Mouse (Mus musculus): ENCODE measurements around the gene Rufy3. TPM values are rescaled to one million over a fixed set of nuclear protein-coding genes. Genes with fewer than 3 reads are reported as not detected.

Gene Rufy3
- polyA plus RNA-seq, 1 experiment = 4.6 TPM

DNA sequence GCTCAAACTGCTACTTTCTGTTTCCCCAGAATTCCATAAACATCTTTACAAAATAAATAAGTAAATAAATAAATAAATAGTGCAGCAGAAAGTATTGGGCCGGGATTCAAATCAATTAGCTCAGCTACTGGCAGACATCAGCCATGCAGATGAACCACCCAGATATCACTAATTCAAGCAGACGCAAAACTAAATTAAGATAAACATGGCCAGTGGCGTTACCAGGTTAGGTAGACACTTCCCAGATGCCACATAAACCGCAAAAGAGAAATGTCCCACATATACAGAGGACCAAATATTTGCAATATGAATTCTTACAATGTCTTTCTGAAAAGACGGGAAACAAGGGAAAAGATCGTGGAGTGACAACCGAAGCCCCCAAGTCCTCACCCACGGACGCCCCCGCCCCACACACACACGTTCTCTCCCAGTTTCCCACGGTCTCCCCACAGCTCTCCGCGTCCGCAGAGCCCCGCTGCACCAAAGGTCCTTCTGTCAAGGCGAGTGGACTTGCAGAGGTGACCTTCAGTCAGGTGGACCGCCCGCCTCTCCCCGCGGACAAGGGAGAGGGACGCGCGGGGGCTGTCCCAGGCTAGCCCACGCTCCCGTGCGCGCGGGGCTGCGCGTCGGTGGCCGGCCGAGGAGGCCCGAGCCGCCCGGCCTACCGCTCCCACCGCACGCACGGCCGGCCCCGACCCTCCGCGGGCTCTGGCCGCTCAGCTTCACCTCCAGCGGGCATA lies 110.0 kb downstream of the Rufy3 start:
- no peak for DNase-seq
- TF ChIP-seq CTCF (IDR thresholded peaks at IDR 0.05; ENCODE audit: insufficient read depth, low read length) = no peak
- TF ChIP-seq POLR2A (IDR thresholded peaks at IDR 0.05; ENCODE audit: borderline replicate concordance, extremely low read depth, low read depth, low read length) = no peak
- Histone ChIP-seq H3K4me3 (replicated peaks; ENCODE audit: extremely low read depth, low read depth, low read length) (peak overlapping the region; percentile 82), H3K4me1 (ENCODE audit: control insufficient read depth, insufficient read depth, low read length) (peaks cover 7% of the 10 kb centered on the region; the same call in 1 of the 2 replicates)
- under 1% methylated on average over 43 of the region's 47 CpGs for WGBS

DNA sequence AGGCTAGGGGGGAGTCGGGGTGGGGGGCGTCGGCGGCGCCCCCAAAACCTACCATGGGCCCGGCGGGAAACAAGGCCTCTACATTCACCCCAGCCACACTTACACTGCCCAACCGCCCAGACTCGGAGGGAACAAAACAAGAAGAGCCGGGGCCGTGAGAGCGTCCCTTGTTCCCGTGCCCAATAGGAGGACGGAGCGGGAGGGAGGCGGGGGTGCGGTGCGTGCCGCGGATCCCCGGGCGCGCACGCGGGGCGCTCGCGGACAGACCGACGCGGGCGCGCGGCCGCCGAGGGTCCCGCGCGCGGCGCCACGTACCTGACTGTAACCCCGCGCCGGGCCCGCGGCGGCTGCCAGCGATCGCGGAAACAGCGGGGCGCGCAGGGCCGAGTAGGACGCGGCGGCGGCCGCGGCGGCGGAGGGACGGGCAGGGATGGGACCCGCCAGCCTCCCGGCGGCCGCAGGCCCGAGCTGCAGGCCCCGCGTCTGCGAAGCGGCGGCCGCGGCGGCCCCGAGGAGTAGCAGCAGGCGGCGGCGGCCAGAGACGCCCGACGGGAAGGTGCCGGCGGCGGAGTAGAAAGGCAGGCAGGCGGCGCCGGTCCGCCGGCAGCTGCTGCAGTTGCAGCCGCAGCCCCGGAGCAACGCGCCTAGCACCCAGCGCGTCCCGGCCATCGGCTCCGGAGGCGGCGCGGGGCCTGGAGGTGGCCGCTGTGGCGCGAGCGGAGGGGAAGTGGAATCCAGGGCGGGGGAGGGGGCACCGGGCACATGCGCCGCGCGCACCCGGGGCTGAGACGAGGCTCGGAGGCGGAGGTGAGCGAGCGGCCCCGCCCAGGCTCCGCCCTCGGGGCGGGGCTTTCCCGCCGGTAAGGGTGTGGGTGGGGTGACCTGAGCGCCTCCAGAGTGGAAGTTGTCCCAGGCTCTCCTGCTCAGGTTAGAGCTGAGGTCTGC lies 110.9 kb downstream of the Rufy3 start, which contains the start of gene Grsf1:
Gene Grsf1, minus strand, starts transcription at position 729 of the 945 bp plus-strand sequence.
- Histone ChIP-seq H3K4me3 (replicated peaks; ENCODE audit: extremely low read depth, low read depth, low read length) (peak within 1 kb of the TSS; percentile 82), H3K4me1 (ENCODE audit: control insufficient read depth, insufficient read depth, low read length) (peaks cover 7% of the 10 kb centered on the region; the same call in 1 of the 2 replicates)
- under 1% methylated on average over 112 of the region's 127 CpGs for WGBS
- TF ChIP-seq POLR2A (IDR thresholded peaks at IDR 0.05; ENCODE audit: borderline replicate concordance, extremely low read depth, low read depth, low read length) = 0 out of 2 replicates have a peak, but pooled peaks have one; percentile 28
- TF ChIP-seq CTCF (IDR thresholded peaks at IDR 0.05; ENCODE audit: insufficient read depth, low read length) = no peak
- DNase-seq = peak; percentile 90

DNA sequence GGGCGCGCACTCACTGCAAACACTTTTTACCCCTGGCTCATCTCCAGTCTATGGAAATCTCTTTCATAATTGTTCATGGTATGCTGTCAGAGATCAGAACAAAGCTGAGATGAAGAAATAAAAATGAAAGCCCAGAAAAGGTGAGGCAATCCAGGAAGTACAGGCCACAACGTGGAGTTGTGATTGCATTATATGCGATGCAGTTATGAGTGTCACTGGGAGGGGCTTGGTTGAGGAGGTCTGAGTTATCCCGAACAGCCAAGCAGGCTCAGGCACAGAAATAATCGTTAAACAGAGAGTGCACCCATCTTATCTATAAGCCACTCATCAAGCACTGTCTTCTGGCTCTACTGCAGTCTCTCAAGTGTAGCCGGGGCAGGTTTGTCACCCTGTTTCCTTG lies 114.1 kb downstream of the Rufy3 start:
- no peak overlapping the region for H3K4me3 ChIP-seq (replicated peaks; ENCODE audit: extremely low read depth, low read depth, low read length)
- TF ChIP-seq CTCF (IDR thresholded peaks at IDR 0.05; ENCODE audit: insufficient read depth, low read length) = no peak
- no peak for TF ChIP-seq POLR2A (IDR thresholded peaks at IDR 0.05; ENCODE audit: borderline replicate concordance, extremely low read depth, low read depth, low read length)
- peaks cover 7% of the 10 kb centered on the region; the same call in 1 of the 2 replicates for H3K4me1 ChIP-seq (ENCODE audit: control insufficient read depth, insufficient read depth, low read length)
- WGBS = 32% methylated on average over 7 of the region's 7 CpGs
- DNase-seq = no peak

DNA sequence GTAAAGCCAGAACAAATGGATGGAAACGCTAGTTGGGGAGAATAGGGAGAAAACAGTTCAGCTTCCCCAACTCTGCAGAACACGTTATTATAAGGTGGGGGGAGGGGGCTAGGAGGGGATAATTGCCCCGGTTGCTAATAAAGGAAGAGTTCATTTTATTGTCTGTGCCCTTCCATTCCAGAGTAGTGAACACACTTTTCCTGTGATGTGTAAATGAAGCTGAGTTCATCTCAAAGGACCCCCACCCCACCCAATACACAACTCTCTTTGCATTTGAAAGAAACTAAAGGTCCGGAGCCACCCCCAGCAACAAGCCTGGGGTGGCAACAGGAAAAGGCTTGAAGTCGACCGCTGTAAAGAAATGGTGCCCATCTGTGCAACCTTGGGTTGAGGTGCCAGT lies 114.5 kb downstream of the Rufy3 start:
- no peak for DNase-seq
- TF ChIP-seq CTCF (IDR thresholded peaks at IDR 0.05; ENCODE audit: insufficient read depth, low read length) = no peak
- TF ChIP-seq POLR2A (IDR thresholded peaks at IDR 0.05; ENCODE audit: borderline replicate concordance, extremely low read depth, low read depth, low read length) = no peak
- Histone ChIP-seq H3K4me3 (replicated peaks; ENCODE audit: extremely low read depth, low read depth, low read length) (no peak overlapping the region), H3K4me1 (ENCODE audit: control insufficient read depth, insufficient read depth, low read length) (peaks cover 6% of the 10 kb centered on the region; the same call in 1 of the 2 replicates)
- WGBS = 30% methylated on average over 6 of the region's 6 CpGs

DNA sequence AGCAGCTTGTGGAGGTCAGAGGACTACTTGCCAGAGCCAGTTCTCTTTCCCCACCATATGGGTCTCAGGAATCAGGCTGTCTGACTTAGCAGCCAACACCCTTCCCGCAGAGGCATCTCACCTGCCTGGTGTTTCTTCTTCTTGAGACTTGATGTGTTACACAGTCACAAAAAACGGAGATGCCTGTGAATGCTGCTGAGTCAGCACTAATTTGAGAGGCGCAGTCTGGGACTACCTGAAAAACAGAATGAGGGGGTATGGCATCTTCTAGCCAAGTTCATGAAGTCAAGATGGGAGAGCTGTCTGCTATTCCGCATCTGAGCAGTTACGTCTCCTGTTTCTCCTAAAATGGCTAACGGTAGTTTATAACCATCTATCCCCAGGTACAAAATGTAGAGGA lies 115.7 kb downstream of the Rufy3 start:
- 91% methylated on average over 6 of the region's 6 CpGs for WGBS
- no peak for TF ChIP-seq CTCF (IDR thresholded peaks at IDR 0.05; ENCODE audit: insufficient read depth, low read length)
- no peak for TF ChIP-seq POLR2A (IDR thresholded peaks at IDR 0.05; ENCODE audit: borderline replicate concordance, extremely low read depth, low read depth, low read length)
- DNase-seq = no peak

DNA sequence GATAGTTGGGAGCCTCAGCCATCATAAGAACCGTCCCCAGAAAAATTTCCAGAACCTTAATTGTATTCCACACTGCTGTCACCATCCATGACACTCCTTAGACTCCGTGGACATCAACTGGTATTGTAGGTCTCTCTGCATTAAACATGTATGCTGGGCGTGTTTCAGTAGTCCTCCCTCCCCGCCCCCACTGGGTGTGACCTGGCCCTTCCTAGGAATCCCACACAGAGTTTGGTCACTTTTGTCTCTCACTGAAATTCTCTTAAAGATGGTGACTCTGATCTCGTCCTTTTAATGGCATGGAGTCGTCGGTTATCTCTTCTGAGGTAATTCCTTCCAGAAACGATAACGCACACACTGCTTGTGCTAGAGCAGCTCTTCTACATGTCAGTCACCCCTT lies 118.9 kb downstream of the Rufy3 start:
- TF ChIP-seq CTCF (IDR thresholded peaks at IDR 0.05; ENCODE audit: insufficient read depth, low read length) = no peak
- no peak for TF ChIP-seq POLR2A (IDR thresholded peaks at IDR 0.05; ENCODE audit: borderline replicate concordance, extremely low read depth, low read depth, low read length)
- Histone ChIP-seq H3K4me3 (replicated peaks; ENCODE audit: extremely low read depth, low read depth, low read length) (no peak overlapping the region), H3K4me1 (ENCODE audit: control insufficient read depth, insufficient read depth, low read length) (no peaks in the 10 kb centered on the region)
- 79% methylated on average over 9 of the region's 9 CpGs for WGBS
- no peak for DNase-seq

More for the DNA sequence above, 115.7 kb downstream of the Rufy3 start:
- no peak overlapping the region for H3K4me3 ChIP-seq (replicated peaks; ENCODE audit: extremely low read depth, low read depth, low read length)
- no peaks in the 10 kb centered on the region for H3K4me1 ChIP-seq (ENCODE audit: control insufficient read depth, insufficient read depth, low read length)

DNA sequence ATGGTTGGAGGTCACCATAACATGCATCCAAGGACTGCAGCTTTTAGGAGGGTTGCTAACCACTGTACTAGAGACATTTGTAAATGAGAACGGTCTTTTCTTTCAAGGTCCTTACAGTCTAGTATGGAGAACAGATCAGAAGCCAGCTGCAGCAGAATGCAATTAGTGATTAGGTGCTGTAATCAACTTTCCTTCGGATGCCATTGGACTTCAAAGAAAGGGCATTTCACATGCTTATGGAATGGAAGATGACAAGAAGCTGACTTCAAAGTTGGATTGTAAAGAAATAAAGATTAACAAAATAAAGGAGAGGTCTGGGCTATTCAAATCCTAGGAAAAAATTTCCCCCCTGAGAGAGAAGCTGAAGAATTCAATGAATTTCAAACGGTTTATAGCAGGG lies 119.4 kb downstream of the Rufy3 start:
- no peak overlapping the region for H3K4me3 ChIP-seq (replicated peaks; ENCODE audit: extremely low read depth, low read depth, low read length)
- TF ChIP-seq POLR2A (IDR thresholded peaks at IDR 0.05; ENCODE audit: borderline replicate concordance, extremely low read depth, low read depth, low read length) = no peak
- no peak for TF ChIP-seq CTCF (IDR thresholded peaks at IDR 0.05; ENCODE audit: insufficient read depth, low read length)
- 38% methylated on average over 3 of the region's 3 CpGs for WGBS
- no peaks in the 10 kb centered on the region for H3K4me1 ChIP-seq (ENCODE audit: control insufficient read depth, insufficient read depth, low read length)
- DNase-seq = no peak

DNA sequence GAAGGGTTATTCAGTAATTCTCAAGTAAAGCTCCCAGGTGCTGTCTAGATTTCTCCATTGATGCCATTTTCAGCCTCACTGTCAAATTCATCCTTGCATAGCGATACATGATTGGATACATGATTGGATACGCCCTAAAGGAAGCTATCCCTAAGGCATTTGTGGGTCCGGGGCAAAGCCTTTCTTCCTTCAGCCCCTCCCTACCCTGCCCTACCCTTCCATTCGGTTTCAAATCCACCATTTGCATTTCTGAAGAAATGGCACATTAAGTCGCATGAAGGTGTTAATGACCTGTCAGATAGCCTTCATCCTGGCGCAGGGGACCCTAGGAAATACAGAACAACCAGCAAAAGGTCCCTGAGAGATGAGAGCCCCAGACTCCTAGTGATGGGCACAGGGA lies 120.5 kb downstream of the Rufy3 start:
- no peaks in the 10 kb centered on the region for H3K4me1 ChIP-seq (ENCODE audit: control insufficient read depth, insufficient read depth, low read length)
- no peak for TF ChIP-seq CTCF (IDR thresholded peaks at IDR 0.05; ENCODE audit: insufficient read depth, low read length)
- no peak for TF ChIP-seq POLR2A (IDR thresholded peaks at IDR 0.05; ENCODE audit: borderline replicate concordance, extremely low read depth, low read depth, low read length)
- 18% methylated on average over 6 of the region's 6 CpGs for WGBS

DNA sequence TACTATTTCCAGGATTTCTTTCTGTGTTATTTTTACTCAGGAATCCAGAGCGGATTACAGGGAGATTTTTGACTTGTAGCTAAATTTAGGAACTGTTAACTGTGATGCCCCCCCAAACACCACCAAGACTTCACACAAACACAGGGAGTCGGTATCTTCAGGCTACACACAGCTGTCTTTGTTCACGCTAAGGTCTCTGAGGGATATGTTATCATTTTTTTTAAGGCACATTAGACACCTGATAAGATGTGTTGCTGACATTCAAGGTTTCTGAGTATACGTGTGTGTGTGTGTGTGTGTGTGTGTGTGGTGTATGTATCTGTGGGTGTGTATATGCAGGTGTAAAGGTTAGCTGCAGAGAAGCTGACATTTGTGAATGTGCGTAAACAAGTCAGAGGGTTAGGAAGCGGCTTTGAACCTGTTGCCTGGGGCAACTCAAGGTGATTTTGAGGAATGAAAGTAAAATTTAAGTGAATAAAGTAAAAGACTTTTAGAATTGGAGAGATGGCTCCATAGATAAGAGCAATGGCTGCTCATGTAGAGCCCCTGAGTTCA lies 121.0 kb downstream of the Rufy3 start:
- DNase-seq = no peak
- WGBS = 41% methylated on average over 6 of the region's 6 CpGs
- H3K4me1 ChIP-seq (ENCODE audit: control insufficient read depth, insufficient read depth, low read length) = no peaks in the 10 kb centered on the region
- no peak overlapping the region for H3K4me3 ChIP-seq (replicated peaks; ENCODE audit: extremely low read depth, low read depth, low read length)
- TF ChIP-seq POLR2A (IDR thresholded peaks at IDR 0.05; ENCODE audit: borderline replicate concordance, extremely low read depth, low read depth, low read length) (no peak), CTCF (IDR thresholded peaks at IDR 0.05; ENCODE audit: insufficient read depth, low read length) (no peak)

More for the DNA sequence above, 120.5 kb downstream of the Rufy3 start:
- H3K4me3 ChIP-seq (replicated peaks; ENCODE audit: extremely low read depth, low read depth, low read length) = no peak overlapping the region
- DNase-seq = no peak

All from lung, adult 2 months (tissue).